Mouse (Mus musculus) testis, adult 2 months (tissue): ENCODE results near the gene Gpr137b.
"Not testable (repeated sequence)": the region's sequence is repeated elsewhere in the genome, so short reads cannot be mapped to it uniquely, and the experiment has no call there.

ENCODE experiments used
- CTCF ChIP-seq: fragments of 200-500 bp; IDR thresholded peaks from 2 replicates; pipeline ENCODE4 v1.5.1; 2012; ENCODE audit warnings: low read depth, mild to moderate bottlenecking, inconsistent platforms, low read length, moderate library complexity; ENCODE audit not compliant: control insufficient read depth, insufficient read depth, insufficient replicate concordance
- POLR2A ChIP-seq: fragments of 200-500 bp; IDR thresholded peaks from 2 replicates; pipeline ENCODE4 v1.6.1; 2012; ENCODE audit warnings: low read depth, mild to moderate bottlenecking, inconsistent platforms, low read length, moderate library complexity; ENCODE audit not compliant: control insufficient read depth

- TF ChIP-seq POLR2A, CTCF: not testable (repeated sequence)
These were observed 30.3 kb downstream of the Gpr137b start for GRCm38 (mm10) chr13:13363536-13363935.
